Mouse (Mus musculus): ENCODE data around the gene Gcfc2.
A peak's percentile ranks its signal among the peaks of the same experiment; 100 is the strongest.

Gene Gcfc2

GRCm38 (mm10) chr6:81923523-81924142 is at the start of gene Gcfc2:
Gene Gcfc2, plus strand, starts transcription at chr6:81923669.
- peak; percentile 96 for DNase-seq (ENCODE audit: low read depth, low spot score)

GRCm38 (mm10) chr6:81895678-81896230 is 27.7 kb upstream of the Gcfc2 start:
- DNase-seq (ENCODE audit: low read depth, low spot score) = no peak

- no peak for DNase-seq (ENCODE audit: low read depth, low spot score)
Measured at GRCm38 (mm10) chr6:81910302-81910855, 13.1 kb upstream of the Gcfc2 start.

GRCm38 (mm10) chr6:81911244-81911643 is 12.2 kb upstream of the Gcfc2 start:
- DNase-seq (ENCODE audit: low read depth, low spot score) = no peak

GRCm38 (mm10) chr6:81911713-81912112 is 11.8 kb upstream of the Gcfc2 start:
- no peak for DNase-seq (ENCODE audit: low read depth, low spot score)

- DNase-seq (ENCODE audit: low read depth, low spot score) = no peak
Measured at GRCm38 (mm10) chr6:81912177-81912576, 11.3 kb upstream of the Gcfc2 start.

- DNase-seq (ENCODE audit: low read depth, low spot score) = peak; percentile 9
Measured at GRCm38 (mm10) chr6:81924304-81924703, 835 bp downstream of the Gcfc2 start.

GRCm38 (mm10) chr6:81929402-81929801 is 5.9 kb downstream of the Gcfc2 start:
- no peak for DNase-seq (ENCODE audit: low read depth, low spot score)

GRCm38 (mm10) chr6:81933281-81933680 is 9.8 kb downstream of the Gcfc2 start:
- peak; percentile 25 for DNase-seq (ENCODE audit: low read depth, low spot score)

- DNase-seq (ENCODE audit: low read depth, low spot score) = no peak
Measured at GRCm38 (mm10) chr6:81941718-81942117, 18.2 kb downstream of the Gcfc2 start.

GRCm38 (mm10) chr6:81943281-81943680 is 19.8 kb downstream of the Gcfc2 start:
- DNase-seq (ENCODE audit: low read depth, low spot score) = no peak

- DNase-seq (ENCODE audit: low read depth, low spot score) = no peak
Measured at GRCm38 (mm10) chr6:81944432-81944831, 21.0 kb downstream of the Gcfc2 start.

- no peak for DNase-seq (ENCODE audit: low read depth, low spot score)
Measured at GRCm38 (mm10) chr6:81946906-81947305, 23.4 kb downstream of the Gcfc2 start.

GRCm38 (mm10) chr6:81955133-81955532 is 31.7 kb downstream of the Gcfc2 start:
- no peak for DNase-seq (ENCODE audit: low read depth, low spot score)

GRCm38 (mm10) chr6:81956399-81956798 is 32.9 kb downstream of the Gcfc2 start:
- peak; percentile 43 for DNase-seq (ENCODE audit: low read depth, low spot score)

- DNase-seq (ENCODE audit: low read depth, low spot score) = no peak
Measured at GRCm38 (mm10) chr6:81957992-81958391, 34.5 kb downstream of the Gcfc2 start.

- no peak for DNase-seq (ENCODE audit: low read depth, low spot score)
Measured at GRCm38 (mm10) chr6:81959866-81960265, 36.4 kb downstream of the Gcfc2 start.

- DNase-seq (ENCODE audit: low read depth, low spot score) = no peak
Measured at GRCm38 (mm10) chr6:81960284-81960683, 36.8 kb downstream of the Gcfc2 start.

GRCm38 (mm10) chr6:81965296-81966067 is 42.0 kb downstream of the Gcfc2 start, which contains the start of gene Mrpl19:
Gene Mrpl19, minus strand, starts transcription at chr6:81965958.
- DNase-seq (ENCODE audit: low read depth, low spot score) = peak; percentile 93

- DNase-seq (ENCODE audit: low read depth, low spot score) = no peak
Measured at GRCm38 (mm10) chr6:81966068-81966544, 42.6 kb downstream of the Gcfc2 start.

- no peak for DNase-seq (ENCODE audit: low read depth, low spot score)
Measured at GRCm38 (mm10) chr6:81971196-81971595, 47.7 kb downstream of the Gcfc2 start.

GRCm38 (mm10) chr6:81972595-81972994 is 49.1 kb downstream of the Gcfc2 start:
- no peak for DNase-seq (ENCODE audit: low read depth, low spot score)

Measured in CD4-positive, CD25-positive, alpha-beta regulatory T cell, adult 2 months (primary cell).